Mouse (Mus musculus): ENCODE results near the gene Slc52a3. TPM values are rescaled to one million over a fixed set of nuclear protein-coding genes. Genes with fewer than 3 reads are reported as not detected.

Gene Slc52a3
- polyA plus RNA-seq, 1 experiment from 2014 or later, result 0.71 TPM

MicroRNAs encoded within 50 kb of the gene (microRNA counts, 519-probe panel; counts per million panel counts)
- microRNA mmu-miR-1953, result 177 counts per million, percentile 53 among the panel's probes with 10 or more counts

Small RNA genes lying within 50 kb of the gene (microRNA-seq; reads per million reads assigned to microRNA genes)
- gene Mir1953, result not detected

Other genes with a start within 250 kb of the Slc52a3 start
- 0.06 TPM in 1 of 2 replicates, not detected in the other for gene Rspo4, start 153.6 kb upstream of the Slc52a3 start, polyA plus RNA-seq (2015; fragmentation: Nextera tagmentation; extraction: Ambion mirVana)
- not detected in 2 replicates for gene Angpt4, start 85.3 kb upstream of the Slc52a3 start, polyA plus RNA-seq (2015; fragmentation: Nextera tagmentation; extraction: Ambion mirVana)
- gene Fam110a, start 16.3 kb upstream of the Slc52a3 start, polyA plus RNA-seq (2015; fragmentation: Nextera tagmentation; extraction: Ambion mirVana), result 88.9 and 99.0 TPM in 2 replicates
- 17.5 and 19.9 TPM in 2 replicates for gene Scrt2, start 85.0 kb downstream of the Slc52a3 start, polyA plus RNA-seq (2015; fragmentation: Nextera tagmentation; extraction: Ambion mirVana)
- gene Srxn1, start 109.0 kb downstream of the Slc52a3 start, polyA plus RNA-seq (2015; fragmentation: Nextera tagmentation; extraction: Ambion mirVana), result 10.3 and 10.7 TPM in 2 replicates
- 1.4 and 1.8 TPM in 2 replicates for gene Tcf15, start 147.1 kb downstream of the Slc52a3 start, polyA plus RNA-seq (2015; fragmentation: Nextera tagmentation; extraction: Ambion mirVana)
- 137 and 142 TPM in 2 replicates for gene Csnk2a1, start 230.3 kb downstream of the Slc52a3 start, polyA plus RNA-seq (2015; fragmentation: Nextera tagmentation; extraction: Ambion mirVana)